In the genomic region with DNA sequence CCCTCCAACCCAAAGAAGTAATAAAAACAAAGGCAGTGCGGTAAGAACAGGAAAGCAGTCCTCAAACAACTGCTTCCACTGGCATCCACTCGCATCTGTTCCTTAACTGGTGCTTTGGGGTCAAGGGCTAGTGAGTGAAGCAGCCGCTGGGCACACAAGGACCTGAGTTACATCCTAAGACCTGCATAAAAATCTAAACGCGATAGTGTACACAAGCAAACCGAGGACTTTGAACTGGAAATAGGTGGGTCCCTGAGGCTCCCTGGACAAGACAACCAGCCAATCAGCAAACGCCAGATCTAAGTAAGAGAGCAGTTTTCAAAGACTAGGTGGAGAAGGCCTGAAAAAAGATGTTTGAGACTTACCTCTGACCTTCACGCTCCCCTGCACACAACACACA, we compare ENCODE assay signal across 21 mouse cellular contexts.
DNase-seq lines count a peak whose midpoint lies in the region; ATAC-seq and TF ChIP-seq lines count a peak whose summit lies in the region.
"Had no signal": no experiment of that assay in that cellular context is flagged by ENCODE, and none has a peak within 500 bp of the region (broad histone marks: within the 10 kb centered on the region; RNA-seq: fewer than 3 reads in every experiment).

No protein-coding gene starts in this region.

- H3K27me3 ChIP-seq in liver, postnatal 0 days (ENCODE audit: insufficient read depth, low read length): no peaks in the 10 kb centered on the region
- H3K27me3 ChIP-seq in liver, embryonic 12.5 days (replicated peaks): no peaks in the 10 kb centered on the region
- H3K27me3 ChIP-seq in intestine, postnatal 0 days (replicated peaks; ENCODE audit: control insufficient read depth, insufficient read depth, low read length): no peaks in the 10 kb centered on the region
- no peaks in the 10 kb centered on the region for H3K27me3 ChIP-seq in stomach, embryonic 16.5 days (ENCODE audit: control insufficient read depth, insufficient read depth, low read length)
- H3K27me3 ChIP-seq: embryonic facial prominence, embryonic 15.5 days; forebrain, embryonic 15.5 days; hindbrain, embryonic 12.5 days; midbrain, embryonic 12.5 days had no signal

- no peak for TF ChIP-seq EP300 in liver, postnatal 0 days (IDR thresholded peaks at IDR 0.05; ENCODE audit: low read depth)

- 0 out of 2 replicates have a peak overlapping the region, but pooled peaks have one; percentile 2 for H3K4me2 ChIP-seq in liver, postnatal 0 days (ENCODE audit: low read depth, low read length)
- no peak overlapping the region for H3K4me2 ChIP-seq in liver, embryonic 12.5 days
- H3K4me2 ChIP-seq in intestine, postnatal 0 days (replicated peaks; ENCODE audit: low read depth): peak overlapping the region; percentile 60
- H3K4me2 ChIP-seq in stomach, embryonic 16.5 days (ENCODE audit: low read depth, low read length): peak overlapping the region; percentile 42
- H3K4me2 ChIP-seq: embryonic facial prominence, embryonic 15.5 days; forebrain, embryonic 15.5 days; hindbrain, embryonic 12.5 days; midbrain, embryonic 12.5 days had no signal

- H3K9me3 ChIP-seq in liver, postnatal 0 days (ENCODE audit: low read length): no peaks in the 10 kb centered on the region
- no peaks in the 10 kb centered on the region for H3K9me3 ChIP-seq in liver, embryonic 12.5 days (replicated peaks)
- no peaks in the 10 kb centered on the region for H3K9me3 ChIP-seq in intestine, postnatal 0 days (ENCODE audit: control insufficient read depth)
- H3K9me3 ChIP-seq in stomach, embryonic 16.5 days (replicated peaks; ENCODE audit: control insufficient read depth, low read length): no peaks in the 10 kb centered on the region
- H3K9me3 ChIP-seq: embryonic facial prominence, embryonic 15.5 days; forebrain, embryonic 15.5 days; hindbrain, embryonic 12.5 days; midbrain, embryonic 12.5 days had no signal

- WGBS in liver, postnatal 0 days (ENCODE audit: insufficient replicate concordance): 40% methylated on average over 8 of the region's 8 CpGs
- WGBS in liver, embryonic 12.5 days (ENCODE audit: insufficient replicate concordance): 55% methylated on average over 8 of the region's 8 CpGs
- WGBS in intestine, postnatal 0 days: 17% methylated on average over 8 of the region's 8 CpGs
- 34% methylated on average over 8 of the region's 8 CpGs for WGBS in stomach, embryonic 16.5 days

- TF ChIP-seq CTCF in liver, postnatal 0 days (IDR thresholded peaks at IDR 0.05; ENCODE audit: low read depth): no peak
- TF ChIP-seq CTCF in intestine, postnatal 0 days (IDR thresholded peaks at IDR 0.05; ENCODE audit: low read depth): no peak

- ATAC-seq in liver, postnatal 0 days: peak; percentile 44; the same call in 1 of the 2 replicates
- ATAC-seq in liver, embryonic 12.5 days: no peak
- peak; percentile 91 for ATAC-seq in intestine, postnatal 0 days
- peak; percentile 71; the same call in 1 of the 2 replicates for ATAC-seq in stomach, embryonic 16.5 days (ENCODE audit: insufficient read depth, low FRiP score)
- ATAC-seq: CD4-positive, CD25-positive, alpha-beta regulatory T cell, adult 4 months; forebrain, embryonic 15.5 days had no signal

- H3K27ac ChIP-seq in liver, postnatal 0 days (ENCODE audit: low read depth): no peak overlapping the region
- no peak overlapping the region for H3K27ac ChIP-seq in liver, embryonic 12.5 days
- peak overlapping the region; percentile 50; the same call in 1 of the 2 replicates for H3K27ac ChIP-seq in intestine, postnatal 0 days (ENCODE audit: low read depth, low read length)
- H3K27ac ChIP-seq in stomach, embryonic 16.5 days (ENCODE audit: low read length): no peak overlapping the region
- H3K27ac ChIP-seq: embryonic facial prominence, embryonic 15.5 days; forebrain, embryonic 15.5 days; hindbrain, embryonic 12.5 days; layer of hippocampus, adult 2 months; midbrain, embryonic 12.5 days had no signal

- no peaks in the 10 kb centered on the region for H3K36me3 ChIP-seq in liver, postnatal 0 days (replicated peaks; ENCODE audit: insufficient read depth, low read length)
- no peaks in the 10 kb centered on the region for H3K36me3 ChIP-seq in liver, embryonic 12.5 days
- no peaks in the 10 kb centered on the region for H3K36me3 ChIP-seq in intestine, postnatal 0 days (ENCODE audit: control insufficient read depth, insufficient read depth)
- H3K36me3 ChIP-seq in stomach, embryonic 16.5 days (ENCODE audit: control insufficient read depth, insufficient read depth, low read length): no peaks in the 10 kb centered on the region
- H3K36me3 ChIP-seq: embryonic facial prominence, embryonic 15.5 days; forebrain, embryonic 15.5 days; hindbrain, embryonic 12.5 days; midbrain, embryonic 12.5 days had no signal

- H3K4me3 ChIP-seq in liver, postnatal 0 days (ENCODE audit: low read depth, low read length): no peak overlapping the region
- H3K4me3 ChIP-seq in liver, embryonic 12.5 days: no peak overlapping the region
- H3K4me3 ChIP-seq in intestine, postnatal 0 days (ENCODE audit: low read depth, low read length): peak overlapping the region; percentile 32
- H3K4me3 ChIP-seq in stomach, embryonic 16.5 days (replicated peaks; ENCODE audit: low read length): no peak overlapping the region
- H3K4me3 ChIP-seq: embryonic facial prominence, embryonic 15.5 days; forebrain, embryonic 15.5 days; hindbrain, embryonic 12.5 days; layer of hippocampus, adult 2 months; midbrain, embryonic 12.5 days had no signal

- no peaks in the 10 kb centered on the region for H3K4me1 ChIP-seq in liver, postnatal 0 days (ENCODE audit: insufficient read depth)
- no peaks in the 10 kb centered on the region for H3K4me1 ChIP-seq in liver, embryonic 12.5 days
- H3K4me1 ChIP-seq in intestine, postnatal 0 days (replicated peaks; ENCODE audit: control insufficient read depth, insufficient read depth, low read length): peaks cover 5% of the 10 kb centered on the region; the same call in 1 of the 2 replicates
- peaks cover 3% of the 10 kb centered on the region; the same call in 1 of the 2 replicates for H3K4me1 ChIP-seq in stomach, embryonic 16.5 days (ENCODE audit: control insufficient read depth, insufficient read depth, low read length)
- H3K4me1 ChIP-seq: embryonic facial prominence, embryonic 15.5 days; forebrain, embryonic 15.5 days; hindbrain, embryonic 12.5 days; midbrain, embryonic 12.5 days had no signal

- DNase-seq in liver, postnatal 0 days: no peak
- DNase-seq in R1 (ENCODE audit: low read depth, low spot score): peak; percentile 36
- DNase-seq in urinary bladder, adult 2 months (ENCODE audit: low spot score): no peak
- DNase-seq in layer of hippocampus, adult 9-10 months (ENCODE audit: low spot score): no peak
- DNase-seq: adrenal gland, postnatal 36 days; cerebellum, adult 9-11 months; kidney, adult 9 months; kidney, postnatal 14 days; layer of hippocampus, postnatal 36 days; lung, adult 2 months; thymus, adult 18-20 months; thymus, postnatal 36 days had no signal

- H3K9ac ChIP-seq in liver, postnatal 0 days (replicated peaks): no peak overlapping the region
- no peak overlapping the region for H3K9ac ChIP-seq in liver, embryonic 12.5 days
- no peak overlapping the region for H3K9ac ChIP-seq in intestine, postnatal 0 days (ENCODE audit: low read depth, low read length)
- H3K9ac ChIP-seq in stomach, embryonic 16.5 days (ENCODE audit: low read length): peak overlapping the region; percentile 36; the same call in 1 of the 2 replicates
- H3K9ac ChIP-seq: embryonic facial prominence, embryonic 15.5 days; forebrain, embryonic 15.5 days; hindbrain, embryonic 12.5 days; midbrain, embryonic 12.5 days had no signal
